Mouse (Mus musculus): Measurements from ENCODE around the gene Fetub. TPM values are rescaled to one million over a fixed set of nuclear protein-coding genes. Genes with fewer than 3 reads are reported as not detected.

Fetub gene
- 9.2 TPM for polyA plus RNA-seq (2014; fragmentation: Illumina TruSeq; extraction: RNeasy Lipid Tissue Mini Kit (QIAGEN cat#74804); ENCODE audit: low read depth, low replicate concordance)

DNA sequence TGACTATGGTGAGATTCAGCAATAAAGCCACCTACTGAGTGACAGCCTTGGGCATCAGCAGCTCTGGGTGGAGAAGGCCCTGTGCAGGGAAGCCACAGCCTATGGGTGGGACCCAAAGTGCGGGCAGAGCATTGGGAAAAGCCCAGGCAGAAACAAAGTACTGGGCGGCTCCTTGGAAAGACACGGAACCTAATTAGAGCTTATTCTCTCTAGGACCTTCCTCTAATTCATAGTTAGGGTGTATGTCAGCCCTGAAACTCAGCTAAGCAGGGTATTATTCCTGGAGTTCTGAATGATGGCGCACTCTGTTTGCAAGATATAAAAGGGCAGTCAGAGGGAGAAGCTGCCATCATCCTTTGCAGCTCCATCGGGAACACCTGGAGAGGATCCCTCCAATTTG lies at the start of gene Fetub:
Gene Fetub, plus strand, starts transcription at position 301 of the 400 bp plus-strand sequence.

DNA sequence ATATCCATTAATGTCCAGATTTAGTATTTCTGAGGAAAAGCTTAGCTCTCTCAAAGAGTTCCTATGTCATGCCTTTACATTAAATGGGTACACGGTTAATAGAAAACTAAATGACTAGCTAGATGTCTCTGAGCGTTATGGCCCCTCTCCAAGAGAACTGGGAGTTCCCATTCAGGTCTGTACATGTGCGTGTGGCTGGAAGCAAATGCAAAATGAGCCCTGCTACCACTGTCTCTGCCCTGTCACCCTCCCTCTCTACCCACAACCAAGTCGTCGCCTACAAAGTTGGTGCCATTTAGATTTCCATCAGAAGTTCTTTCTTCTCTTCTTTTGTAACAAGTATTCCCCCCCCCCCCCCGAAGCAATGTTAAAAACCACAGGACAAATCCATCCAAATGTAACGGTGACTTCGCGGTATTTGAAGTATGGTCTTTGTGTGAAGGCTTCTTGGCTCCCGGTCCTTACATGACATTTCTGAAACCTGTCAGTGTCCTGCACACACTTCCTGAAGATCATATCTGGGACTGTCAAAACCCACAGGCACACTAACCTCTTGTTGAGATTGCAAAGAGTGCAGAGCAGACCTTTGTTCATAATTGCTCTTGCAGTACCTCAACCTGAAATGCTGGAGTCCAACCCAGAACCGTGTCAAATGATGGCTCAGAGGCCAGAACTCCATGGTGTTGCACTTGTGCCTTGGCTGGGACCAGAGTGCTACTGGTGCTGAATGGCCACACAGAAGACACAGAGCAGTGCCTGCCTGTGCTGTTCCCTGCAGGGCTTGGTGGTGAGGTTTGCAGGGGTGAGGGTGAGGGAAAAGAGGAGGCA lies 27.2 kb upstream of the Fetub start, which contains the start of gene Ahsg:
Gene Ahsg, plus strand, starts transcription at position 595 of the 828 bp plus-strand sequence.

DNA sequence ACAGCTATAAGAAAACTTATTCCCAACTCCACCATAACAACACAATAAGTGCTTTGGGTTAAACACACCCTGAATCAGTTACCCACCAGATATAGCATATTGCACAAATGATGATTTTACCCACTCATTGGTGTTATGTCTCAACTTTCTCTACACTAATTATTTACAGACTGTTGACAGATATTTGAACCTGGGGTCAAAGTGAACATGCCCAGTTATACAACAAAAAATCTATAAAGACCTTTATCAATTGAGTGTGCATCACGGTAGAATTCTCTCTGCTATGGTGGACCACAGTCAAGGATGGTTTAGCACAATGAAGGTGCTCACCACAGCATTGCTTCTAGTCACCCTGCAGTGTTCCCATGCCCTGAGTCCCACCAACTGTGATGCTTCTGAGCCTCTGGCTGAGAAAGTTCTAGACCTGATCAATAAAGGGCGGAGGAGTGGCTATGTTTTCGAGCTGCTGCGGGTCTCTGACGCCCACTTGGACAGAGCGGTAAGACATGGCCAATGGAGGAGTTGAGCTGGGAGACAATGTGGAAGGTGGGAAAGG lies 32.8 kb downstream of the Fetub start, which contains the start of gene Hrg:
Gene Hrg, plus strand, starts transcription at position 233 of the 556 bp plus-strand sequence.

Other genes with a start within 250 kb of the Fetub start
- gene Crygs, start 106.8 kb upstream of the Fetub start, polyA plus RNA-seq (2014; fragmentation: Illumina TruSeq; extraction: RNeasy Lipid Tissue Mini Kit (QIAGEN cat#74804); ENCODE audit: low read depth, low replicate concordance) = not detected
- 18.3 TPM for gene Tbccd1, start 60.7 kb upstream of the Fetub start, polyA plus RNA-seq (2014; fragmentation: Illumina TruSeq; extraction: RNeasy Lipid Tissue Mini Kit (QIAGEN cat#74804); ENCODE audit: low read depth, low replicate concordance)
- gene Dnajb11, start 60.5 kb upstream of the Fetub start, polyA plus RNA-seq (2014; fragmentation: Illumina TruSeq; extraction: RNeasy Lipid Tissue Mini Kit (QIAGEN cat#74804); ENCODE audit: low read depth, low replicate concordance) = 98.6 TPM
- gene Ahsg, start 27.1 kb upstream of the Fetub start, polyA plus RNA-seq (2014; fragmentation: Illumina TruSeq; extraction: RNeasy Lipid Tissue Mini Kit (QIAGEN cat#74804); ENCODE audit: low read depth, low replicate concordance) = 0.47 TPM
- gene Hrg, start 32.7 kb downstream of the Fetub start, polyA plus RNA-seq (2014; fragmentation: Illumina TruSeq; extraction: RNeasy Lipid Tissue Mini Kit (QIAGEN cat#74804); ENCODE audit: low read depth, low replicate concordance) = not detected
- 1.4 TPM for gene Kng2, start 111.1 kb downstream of the Fetub start, polyA plus RNA-seq (2014; fragmentation: Illumina TruSeq; extraction: RNeasy Lipid Tissue Mini Kit (QIAGEN cat#74804); ENCODE audit: low read depth, low replicate concordance)
- gene Kng1, start 139.5 kb downstream of the Fetub start, polyA plus RNA-seq (2014; fragmentation: Illumina TruSeq; extraction: RNeasy Lipid Tissue Mini Kit (QIAGEN cat#74804); ENCODE audit: low read depth, low replicate concordance) = not detected
- gene Eif4a2, start 189.1 kb downstream of the Fetub start, polyA plus RNA-seq (2014; fragmentation: Illumina TruSeq; extraction: RNeasy Lipid Tissue Mini Kit (QIAGEN cat#74804); ENCODE audit: low read depth, low replicate concordance) = 513 TPM
- gene Rfc4, start 209.4 kb downstream of the Fetub start, polyA plus RNA-seq (2014; fragmentation: Illumina TruSeq; extraction: RNeasy Lipid Tissue Mini Kit (QIAGEN cat#74804); ENCODE audit: low read depth, low replicate concordance) = 10.7 TPM
- gene Adipoq, start 228.2 kb downstream of the Fetub start, polyA plus RNA-seq (2014; fragmentation: Illumina TruSeq; extraction: RNeasy Lipid Tissue Mini Kit (QIAGEN cat#74804); ENCODE audit: low read depth, low replicate concordance) = 1,774 TPM

All from adipose tissue, adult 10 weeks (tissue).